Mouse (Mus musculus) kidney, adult 11 months (tissue): ENCODE measurements around the gene Fbxo3.
"Not testable (repeated sequence)": the region's sequence is repeated elsewhere in the genome, so short reads cannot be mapped to it uniquely, and the experiment has no call there.

Experiments used
- DNase-seq: peaks from one replicate; pipeline ENCODE4 v3.0.0; 2022

The Fbxo3 gene

GRCm38 (mm10) chr2:104027458-104028138 lies at the start of gene Fbxo3:
TSS of gene Fbxo3 (plus strand) at chr2:104027721.
- DNase-seq, result peak; percentile 90

GRCm38 (mm10) chr2:103982250-103982649 lies 45.3 kb upstream of the Fbxo3 start:
- peak; percentile 40 for DNase-seq

DNA sequence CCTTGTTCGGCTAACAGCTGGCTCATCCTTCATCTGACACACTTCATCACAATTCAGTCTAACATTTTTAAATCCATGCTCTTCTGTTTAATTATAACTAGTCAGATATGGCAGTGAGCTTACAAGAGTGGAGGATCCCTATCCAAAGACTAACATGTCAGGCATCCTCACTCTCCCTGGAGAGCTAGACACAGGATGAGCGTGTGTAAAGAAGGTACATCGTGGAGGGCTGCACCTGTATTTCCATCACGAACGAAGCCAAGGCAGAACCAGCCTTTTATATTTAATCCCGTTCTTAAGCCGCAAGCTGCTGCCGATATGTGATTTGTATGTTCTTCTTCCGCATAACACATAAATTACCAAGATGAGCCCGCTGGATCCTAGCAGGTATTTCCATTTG lies 44.4 kb upstream of the Fbxo3 start:
- DNase-seq, result no peak

- DNase-seq, result not testable (repeated sequence)
Observed at GRCm38 (mm10) chr2:103987595-103987994, 39.9 kb upstream of the Fbxo3 start.

DNA sequence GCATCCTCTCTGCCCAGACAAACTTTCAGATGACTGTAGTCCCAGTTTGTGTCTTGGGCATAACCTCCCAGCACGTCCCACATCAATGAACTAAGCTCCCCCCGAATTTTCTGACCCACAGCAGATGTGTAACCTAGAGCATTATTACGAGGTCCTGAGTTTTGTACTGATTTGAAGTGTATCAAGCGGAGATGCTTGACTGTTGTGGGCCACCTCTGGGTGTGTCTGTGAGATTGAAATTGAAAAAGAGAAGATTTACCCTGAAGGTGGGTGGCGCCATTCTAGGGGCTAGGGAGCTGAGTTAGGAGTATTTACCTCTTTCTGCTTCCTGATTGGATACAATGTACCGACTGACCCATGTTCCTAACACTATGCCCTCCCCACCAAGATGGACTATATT lies 37.8 kb upstream of the Fbxo3 start:
- no peak for DNase-seq

DNA sequence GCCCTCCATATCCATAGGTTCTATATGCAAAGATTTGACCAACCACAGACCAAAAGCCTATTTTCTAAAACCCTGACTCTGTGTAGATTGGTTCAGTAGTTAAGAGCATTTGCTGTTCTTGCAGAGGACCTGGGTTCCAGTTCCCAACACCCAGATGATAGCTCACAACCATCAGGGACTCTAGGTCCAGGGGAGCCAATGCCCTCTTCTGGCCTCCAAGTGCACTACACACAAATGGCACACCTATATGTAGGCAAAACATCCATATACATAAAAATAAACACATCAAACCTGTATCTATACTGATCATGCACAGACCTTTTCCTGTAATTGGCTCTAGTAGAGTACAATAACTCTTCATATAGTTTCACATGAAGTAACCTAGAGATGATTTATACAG lies 36.2 kb upstream of the Fbxo3 start:
- DNase-seq, result no peak

GRCm38 (mm10) chr2:103992162-103992561 lies 35.4 kb upstream of the Fbxo3 start:
- no peak for DNase-seq

- no peak for DNase-seq
Observed at GRCm38 (mm10) chr2:103992618-103993332, 34.7 kb upstream of the Fbxo3 start.

DNA sequence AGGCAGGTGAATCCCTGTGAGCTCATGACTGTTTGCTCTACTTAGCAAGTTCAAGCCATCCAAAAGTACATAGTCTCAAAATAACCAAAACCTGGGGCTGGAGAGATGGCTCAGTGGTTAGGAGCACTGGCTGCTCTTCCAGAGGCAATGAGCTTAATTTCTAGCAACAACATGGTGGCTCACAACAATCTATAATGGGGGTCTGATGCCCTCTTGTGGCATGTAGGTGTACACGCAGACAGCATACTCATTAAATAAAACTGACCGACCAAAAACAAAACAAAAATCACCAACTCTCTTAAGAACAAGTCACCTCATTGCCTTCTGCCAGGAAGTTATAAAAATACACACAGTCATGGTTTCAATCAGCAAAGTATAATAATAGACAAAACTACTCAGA lies 26.4 kb upstream of the Fbxo3 start:
- DNase-seq, result no peak

- DNase-seq, result no peak
Observed at GRCm38 (mm10) chr2:104001861-104002260, 25.7 kb upstream of the Fbxo3 start.

DNA sequence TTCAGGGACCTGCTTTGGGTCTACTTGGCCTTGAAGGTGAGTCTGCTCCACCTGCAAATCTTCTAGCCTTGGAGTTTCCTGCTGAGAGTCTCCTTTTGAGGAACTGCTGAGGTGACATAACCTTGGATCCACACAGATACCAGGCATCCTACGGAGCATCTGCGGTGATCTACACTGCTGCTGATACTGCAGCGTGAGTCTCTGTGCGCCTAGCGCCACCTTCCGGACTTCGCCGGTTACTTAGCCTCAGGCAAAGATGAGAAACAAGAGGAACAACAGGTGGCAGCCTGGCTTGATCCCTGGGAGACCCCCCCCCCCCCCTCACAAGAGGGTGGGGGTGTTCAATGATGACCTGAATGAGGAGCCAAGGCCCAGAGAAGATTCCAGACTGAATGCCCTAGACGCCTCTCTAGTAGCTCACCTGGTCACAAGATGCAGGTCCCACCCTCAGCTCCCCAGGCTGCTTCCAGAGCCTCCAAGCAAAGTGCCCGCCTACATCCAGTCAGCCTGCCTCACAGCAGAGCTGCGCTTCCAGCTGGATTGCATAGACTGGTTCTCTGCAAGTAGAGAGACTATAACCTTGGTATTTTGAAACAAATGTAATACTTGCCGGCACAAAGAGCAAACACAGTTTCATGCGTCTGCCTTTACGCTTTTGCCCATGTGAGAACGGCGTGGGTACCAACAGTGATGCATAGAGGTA lies 24.7 kb upstream of the Fbxo3 start:
- DNase-seq, result no peak

DNA sequence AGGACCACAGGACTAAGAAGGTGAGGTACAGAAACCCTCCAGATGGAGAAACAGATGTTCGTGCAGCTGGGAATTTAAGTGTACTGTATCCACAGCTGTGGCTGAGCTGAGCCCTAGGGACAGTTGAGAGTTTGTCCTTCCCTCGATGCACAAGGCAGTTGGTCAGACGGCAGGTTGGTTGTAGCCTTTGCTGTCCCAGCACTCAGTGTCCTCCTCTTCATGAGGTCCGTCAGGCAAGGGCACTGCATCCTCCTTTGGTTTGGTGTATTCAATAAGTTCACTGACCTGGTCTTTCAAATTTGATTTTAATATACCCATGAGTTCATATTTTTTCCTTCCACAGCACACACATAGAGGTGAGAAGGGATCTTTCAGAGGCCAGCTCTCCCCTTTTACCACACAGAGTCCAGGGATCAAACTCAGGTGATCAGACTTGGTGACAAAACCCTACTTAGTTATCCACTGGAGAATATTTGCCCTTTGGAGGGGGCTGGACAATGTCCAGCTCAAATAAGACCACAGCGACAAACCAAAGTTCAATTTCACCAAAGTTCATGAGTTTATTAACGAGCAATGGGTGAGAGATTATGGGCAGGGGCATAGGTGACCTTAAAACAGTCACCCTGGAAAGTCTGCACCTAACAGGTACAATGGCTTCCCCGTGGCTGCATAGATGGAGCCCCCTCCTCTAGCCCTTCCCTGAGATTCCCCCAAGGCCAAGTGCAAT lies 19.6 kb upstream of the Fbxo3 start:
- DNase-seq, result no peak

- DNase-seq, result not testable (repeated sequence)
Observed at GRCm38 (mm10) chr2:104008853-104009252, 18.7 kb upstream of the Fbxo3 start.

GRCm38 (mm10) chr2:104023096-104023495 lies 4.4 kb upstream of the Fbxo3 start:
- no peak for DNase-seq

- no peak for DNase-seq
Observed at GRCm38 (mm10) chr2:104024656-104025055, 2.9 kb upstream of the Fbxo3 start.

DNA sequence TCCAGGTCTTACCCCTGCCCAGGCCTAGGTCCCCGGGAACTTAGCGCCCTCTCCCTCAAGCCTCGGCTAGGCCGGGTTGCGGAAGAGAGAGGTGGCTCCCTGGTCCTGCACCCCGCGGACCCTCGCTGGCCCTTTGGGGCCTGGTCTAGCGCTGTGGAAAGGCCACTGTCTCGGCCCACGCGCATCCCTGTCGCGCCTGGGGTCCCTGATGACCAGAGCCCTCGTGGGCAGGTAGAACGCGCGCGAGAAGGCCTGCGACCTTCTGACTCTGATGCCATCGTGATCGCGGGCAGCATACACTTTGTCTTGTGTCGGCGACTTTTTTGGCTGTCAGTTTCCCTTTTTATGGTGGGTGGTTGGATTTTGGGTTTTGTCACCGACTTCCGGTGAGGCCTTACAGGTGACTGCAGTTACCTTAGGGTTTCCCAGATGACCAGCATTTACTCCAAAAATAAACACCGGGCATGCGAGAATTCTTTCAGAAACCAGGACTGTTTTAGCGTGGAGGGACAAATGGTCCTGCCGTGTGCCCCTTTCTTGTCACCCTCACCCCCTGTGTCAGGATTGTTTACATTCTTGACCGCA lies 710 bp downstream of the Fbxo3 start, which contains the start of gene 4931422A03Rik:
Gene 4931422A03Rik (minus strand): TSS at position 223 of the 585 bp plus-strand sequence.
- DNase-seq, result no peak

DNA sequence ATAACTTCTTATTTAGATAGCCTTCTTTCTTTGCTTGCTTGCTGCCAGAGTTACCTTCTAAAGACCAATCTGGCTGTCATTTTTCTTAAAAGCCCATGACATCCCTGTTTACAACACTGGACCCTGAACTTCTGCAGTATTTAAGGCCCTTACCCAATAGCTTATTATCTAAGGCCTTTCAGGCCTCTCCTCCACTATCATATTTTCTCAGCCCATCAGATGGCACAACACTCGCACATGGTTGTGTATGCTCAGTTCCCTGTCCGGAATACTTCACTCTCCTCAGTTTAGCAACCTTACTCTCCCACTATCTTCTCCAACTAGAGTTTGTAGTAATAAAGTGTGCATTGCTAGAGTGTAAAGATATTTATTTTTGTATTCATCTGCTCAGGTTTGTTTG lies 1.6 kb downstream of the Fbxo3 start:
- no peak for DNase-seq

DNA sequence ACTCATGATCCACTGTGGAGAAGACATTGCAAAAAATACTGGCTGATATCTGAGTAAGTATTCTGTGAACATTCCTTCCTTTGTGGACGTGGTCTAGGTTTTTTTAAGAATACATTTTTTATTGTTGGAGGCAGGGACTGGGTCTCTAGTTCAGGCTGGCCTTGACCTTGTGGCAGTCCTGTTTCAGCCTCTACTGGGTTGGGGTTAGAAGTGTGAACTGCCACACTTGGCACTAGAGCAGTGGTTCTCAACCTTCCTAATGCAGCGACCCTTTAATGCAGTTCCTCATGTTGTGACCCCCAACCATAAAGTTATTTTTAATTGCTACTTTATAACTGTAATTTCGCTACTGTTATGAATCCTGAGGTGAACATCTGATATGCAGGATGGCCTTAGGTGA lies 2.9 kb downstream of the Fbxo3 start:
- no peak for DNase-seq

- no peak for DNase-seq
Observed at GRCm38 (mm10) chr2:104032056-104032455, 4.5 kb downstream of the Fbxo3 start.

- peak; percentile 37 for DNase-seq
Observed at GRCm38 (mm10) chr2:104034832-104035472, 7.4 kb downstream of the Fbxo3 start.

DNA sequence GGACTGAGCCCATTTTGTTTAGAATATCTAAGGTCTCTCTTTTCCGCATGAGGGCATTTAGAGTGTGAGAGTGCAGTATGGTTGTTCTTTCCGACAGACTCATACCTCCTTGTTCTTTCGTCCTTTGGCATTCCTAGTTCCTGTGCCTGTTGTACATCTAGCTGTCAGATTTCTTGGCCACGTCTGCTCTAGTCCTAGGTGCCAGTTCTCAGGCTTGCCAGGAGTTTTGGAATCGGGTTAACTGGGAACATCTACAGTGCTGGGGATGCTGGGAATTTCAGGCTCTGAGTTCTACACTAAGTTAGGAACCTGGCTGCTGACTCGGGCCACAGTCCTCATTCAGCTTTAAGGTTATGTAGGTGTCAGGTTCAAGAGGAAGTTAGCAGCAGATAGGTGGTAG lies 8.1 kb downstream of the Fbxo3 start:
- no peak for DNase-seq

- no peak for DNase-seq
Observed at GRCm38 (mm10) chr2:104036316-104036715, 8.8 kb downstream of the Fbxo3 start.
